Mouse (Mus musculus): Measurements from ENCODE around the gene Hoxb13. TPM values are rescaled to one million over a fixed set of nuclear protein-coding genes. Genes with fewer than 3 reads are reported as not detected.

Gene Hoxb13
- polyA plus RNA-seq, 1 experiment from 2014 or later, result not detected

GRCm38 (mm10) chr11:96178911-96179503 lies 15.1 kb upstream of the Hoxb13 start:
- H3K27me3 ChIP-seq (replicated peaks; ENCODE audit: control insufficient read depth, insufficient read depth, low read length), result peaks cover 99% of the 10 kb centered on the region
- no peaks in the 10 kb centered on the region for H3K4me1 ChIP-seq (replicated peaks; ENCODE audit: control insufficient read depth, insufficient read depth, low read length)
- H3K9ac ChIP-seq (ENCODE audit: low read length), result no peak overlapping the region
- H3K27ac ChIP-seq (ENCODE audit: low read depth), result no peak overlapping the region
- H3K36me3 ChIP-seq (ENCODE audit: control insufficient read depth, insufficient read depth, low read length), result no peaks in the 10 kb centered on the region
- H3K4me2 ChIP-seq (ENCODE audit: low read length), result no peak overlapping the region
- 0 out of 2 replicates have a peak, but pooled peaks cover 5% of the 10 kb centered on the region for H3K9me3 ChIP-seq (ENCODE audit: control insufficient read depth, low read length)
- under 1% methylated on average over 6 of the region's 6 CpGs for WGBS
- ATAC-seq (replicated peaks; ENCODE audit: low FRiP score, low TSS enrichment, low read depth) (no peak), DNase-seq (ENCODE audit: low spot score) (no peak)
- no peak overlapping the region for H3K4me3 ChIP-seq (ENCODE audit: low read depth, low read length)

- H3K27me3 ChIP-seq (replicated peaks; ENCODE audit: control insufficient read depth, insufficient read depth, low read length), result peaks cover 99% of the 10 kb centered on the region
- 18% methylated on average over 4 of the region's 4 CpGs for WGBS
- no peak overlapping the region for H3K4me3 ChIP-seq (ENCODE audit: low read depth, low read length)
- no peak overlapping the region for H3K27ac ChIP-seq (ENCODE audit: low read depth)
- DNase-seq (ENCODE audit: low spot score), result no peak
- H3K4me1 ChIP-seq (replicated peaks; ENCODE audit: control insufficient read depth, insufficient read depth, low read length), result no peaks in the 10 kb centered on the region
- no peak for ATAC-seq (replicated peaks; ENCODE audit: low FRiP score, low TSS enrichment, low read depth)
- H3K9ac ChIP-seq (ENCODE audit: low read length), result no peak overlapping the region
- no peaks in the 10 kb centered on the region for H3K36me3 ChIP-seq (ENCODE audit: control insufficient read depth, insufficient read depth, low read length)
- H3K4me2 ChIP-seq (ENCODE audit: low read length), result no peak overlapping the region
- 0 out of 2 replicates have a peak, but pooled peaks cover 5% of the 10 kb centered on the region for H3K9me3 ChIP-seq (ENCODE audit: control insufficient read depth, low read length)
Observed at GRCm38 (mm10) chr11:96181061-96181460, 13.1 kb upstream of the Hoxb13 start.

DNA sequence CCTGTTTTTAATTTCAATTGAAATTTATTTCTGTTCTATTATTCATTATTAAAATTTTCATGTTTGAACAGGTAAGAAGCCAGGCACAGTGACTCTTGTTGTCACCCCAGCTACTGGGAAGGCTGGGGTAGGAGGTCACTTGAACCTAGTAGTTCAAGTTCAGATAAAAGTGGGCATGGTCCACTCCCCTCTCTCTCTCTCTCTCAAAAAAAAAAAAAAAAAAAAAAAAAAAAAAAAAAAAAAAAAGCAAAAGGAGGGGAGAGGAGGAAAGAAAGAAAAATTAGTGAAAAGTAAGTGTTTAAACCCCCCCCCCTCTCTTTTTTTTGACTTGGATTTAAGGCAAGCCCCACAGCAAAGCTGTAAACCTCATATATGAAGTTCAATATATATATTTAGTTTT lies 9.9 kb upstream of the Hoxb13 start:
- 0 out of 2 replicates have a peak, but pooled peaks cover 5% of the 10 kb centered on the region for H3K9me3 ChIP-seq (ENCODE audit: control insufficient read depth, low read length)
- no peak for ATAC-seq (replicated peaks; ENCODE audit: low FRiP score, low TSS enrichment, low read depth)
- H3K4me2 ChIP-seq (ENCODE audit: low read length), result no peak overlapping the region
- H3K4me3 ChIP-seq (ENCODE audit: low read depth, low read length), result no peak overlapping the region
- H3K36me3 ChIP-seq (ENCODE audit: control insufficient read depth, insufficient read depth, low read length), result no peaks in the 10 kb centered on the region
- H3K9ac ChIP-seq (ENCODE audit: low read length), result no peak overlapping the region
- no peak for DNase-seq (ENCODE audit: low spot score)
- H3K27me3 ChIP-seq (replicated peaks; ENCODE audit: control insufficient read depth, insufficient read depth, low read length), result peaks cover 99% of the 10 kb centered on the region
- no peak overlapping the region for H3K27ac ChIP-seq (ENCODE audit: low read depth)
- no peaks in the 10 kb centered on the region for H3K4me1 ChIP-seq (replicated peaks; ENCODE audit: control insufficient read depth, insufficient read depth, low read length)

DNA sequence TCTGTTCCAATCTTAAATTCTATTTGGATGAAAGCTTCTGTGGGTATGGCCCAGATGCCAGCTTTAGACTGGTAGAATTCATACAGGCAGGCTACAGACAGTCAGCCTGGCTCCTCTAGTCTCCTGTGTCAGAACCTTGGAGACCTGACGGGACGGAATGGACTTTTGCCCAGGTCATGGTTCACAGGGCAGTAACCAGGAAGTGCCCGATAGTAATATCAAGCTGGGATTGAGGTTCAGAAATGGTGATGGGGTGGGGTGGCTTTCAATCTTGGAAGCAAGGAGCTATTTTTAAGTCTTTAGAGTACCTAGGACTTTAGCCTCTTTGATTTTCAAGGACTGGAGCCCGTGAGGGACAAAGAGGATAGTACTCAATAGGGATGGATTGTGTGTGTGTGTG lies 6.8 kb upstream of the Hoxb13 start:
- H3K27me3 ChIP-seq (replicated peaks; ENCODE audit: control insufficient read depth, insufficient read depth, low read length), result peaks cover 100% of the 10 kb centered on the region
- H3K27ac ChIP-seq (ENCODE audit: low read depth), result no peak overlapping the region
- H3K4me3 ChIP-seq (ENCODE audit: low read depth, low read length), result no peak overlapping the region
- H3K4me1 ChIP-seq (replicated peaks; ENCODE audit: control insufficient read depth, insufficient read depth, low read length), result no peaks in the 10 kb centered on the region
- no peak overlapping the region for H3K4me2 ChIP-seq (ENCODE audit: low read length)
- 0 out of 2 replicates have a peak, but pooled peaks cover 5% of the 10 kb centered on the region for H3K9me3 ChIP-seq (ENCODE audit: control insufficient read depth, low read length)
- no peaks in the 10 kb centered on the region for H3K36me3 ChIP-seq (ENCODE audit: control insufficient read depth, insufficient read depth, low read length)
- no peak for DNase-seq (ENCODE audit: low spot score)
- H3K9ac ChIP-seq (ENCODE audit: low read length), result no peak overlapping the region
- WGBS, result 14% methylated on average over 4 of the region's 4 CpGs
- no peak for ATAC-seq (replicated peaks; ENCODE audit: low FRiP score, low TSS enrichment, low read depth)

- 0 out of 2 replicates have a peak, but pooled peaks cover 3% of the 10 kb centered on the region for H3K4me1 ChIP-seq (replicated peaks; ENCODE audit: control insufficient read depth, insufficient read depth, low read length)
- no peak overlapping the region for H3K27ac ChIP-seq (ENCODE audit: low read depth)
- ATAC-seq (replicated peaks; ENCODE audit: low FRiP score, low TSS enrichment, low read depth) (no peak), DNase-seq (ENCODE audit: low spot score) (no peak)
- H3K36me3 ChIP-seq (ENCODE audit: control insufficient read depth, insufficient read depth, low read length), result no peaks in the 10 kb centered on the region
- no peaks in the 10 kb centered on the region for H3K9me3 ChIP-seq (ENCODE audit: control insufficient read depth, low read length)
- under 1% methylated on average over 28 of the region's 28 CpGs for WGBS
- H3K27me3 ChIP-seq (replicated peaks; ENCODE audit: control insufficient read depth, insufficient read depth, low read length), result peaks cover 100% of the 10 kb centered on the region
- no peak overlapping the region for H3K4me3 ChIP-seq (ENCODE audit: low read depth, low read length)
- no peak overlapping the region for H3K4me2 ChIP-seq (ENCODE audit: low read length)
- H3K9ac ChIP-seq (ENCODE audit: low read length), result no peak overlapping the region
Observed at GRCm38 (mm10) chr11:96189810-96190522, 4.2 kb upstream of the Hoxb13 start.

DNA sequence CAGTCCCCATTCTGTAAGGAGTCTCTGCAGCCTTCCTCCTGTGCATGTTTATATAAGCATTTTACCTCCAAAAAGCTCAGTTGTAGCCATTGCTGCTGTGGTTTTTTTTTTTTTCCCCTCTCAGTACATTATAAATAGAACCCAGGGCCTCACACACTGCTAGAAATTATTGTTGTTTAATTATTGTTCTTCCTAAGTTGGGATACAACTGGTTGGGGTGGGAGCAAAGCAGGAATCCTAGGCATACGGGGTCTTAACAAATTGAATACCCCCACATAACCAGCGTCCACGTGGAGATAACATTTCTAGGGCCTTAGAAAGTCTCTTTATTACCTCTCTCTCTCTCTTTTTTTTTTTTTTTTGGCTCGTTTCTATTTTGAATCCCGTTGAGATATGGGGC lies 3.0 kb upstream of the Hoxb13 start:
- no peak overlapping the region for H3K4me3 ChIP-seq (ENCODE audit: low read depth, low read length)
- WGBS, result 5% methylated on average over 5 of the region's 5 CpGs
- no peak overlapping the region for H3K9ac ChIP-seq (ENCODE audit: low read length)
- no peak for DNase-seq (ENCODE audit: low spot score)
- no peak for ATAC-seq (replicated peaks; ENCODE audit: low FRiP score, low TSS enrichment, low read depth)
- H3K4me2 ChIP-seq (ENCODE audit: low read length), result no peak overlapping the region
- no peaks in the 10 kb centered on the region for H3K36me3 ChIP-seq (ENCODE audit: control insufficient read depth, insufficient read depth, low read length)
- peaks cover 100% of the 10 kb centered on the region for H3K27me3 ChIP-seq (replicated peaks; ENCODE audit: control insufficient read depth, insufficient read depth, low read length)
- H3K4me1 ChIP-seq (replicated peaks; ENCODE audit: control insufficient read depth, insufficient read depth, low read length), result 0 out of 2 replicates have a peak, but pooled peaks cover 3% of the 10 kb centered on the region
- no peaks in the 10 kb centered on the region for H3K9me3 ChIP-seq (ENCODE audit: control insufficient read depth, low read length)
- H3K27ac ChIP-seq (ENCODE audit: low read depth), result no peak overlapping the region

GRCm38 (mm10) chr11:96194401-96194710 lies 240 bp downstream of the Hoxb13 start:
- Histone ChIP-seq H3K9me3 (ENCODE audit: control insufficient read depth, low read length) (no peaks in the 10 kb centered on the region), H3K9ac (ENCODE audit: low read length) (no peak overlapping the region), H3K4me2 (ENCODE audit: low read length) (peak overlapping the region; percentile 39), H3K27ac (ENCODE audit: low read depth) (no peak overlapping the region), H3K4me3 (ENCODE audit: low read depth, low read length) (peak overlapping the region; percentile 17), H3K36me3 (ENCODE audit: control insufficient read depth, insufficient read depth, low read length) (no peaks in the 10 kb centered on the region), H3K27me3 (replicated peaks; ENCODE audit: control insufficient read depth, insufficient read depth, low read length) (peaks cover 100% of the 10 kb centered on the region), H3K4me1 (replicated peaks; ENCODE audit: control insufficient read depth, insufficient read depth, low read length) (0 out of 2 replicates have a peak, but pooled peaks cover 3% of the 10 kb centered on the region)
- WGBS, result 2% methylated on average over 10 of the region's 10 CpGs
- DNase-seq (ENCODE audit: low spot score) (no peak), ATAC-seq (replicated peaks; ENCODE audit: low FRiP score, low TSS enrichment, low read depth) (no peak)

GRCm38 (mm10) chr11:96194961-96195640 lies 985 bp downstream of the Hoxb13 start:
- Histone ChIP-seq H3K9ac (ENCODE audit: low read length) (no peak overlapping the region), H3K27me3 (replicated peaks; ENCODE audit: control insufficient read depth, insufficient read depth, low read length) (peaks cover 100% of the 10 kb centered on the region), H3K4me3 (ENCODE audit: low read depth, low read length) (no peak overlapping the region), H3K4me1 (replicated peaks; ENCODE audit: control insufficient read depth, insufficient read depth, low read length) (0 out of 2 replicates have a peak, but pooled peaks cover 3% of the 10 kb centered on the region), H3K36me3 (ENCODE audit: control insufficient read depth, insufficient read depth, low read length) (no peaks in the 10 kb centered on the region), H3K9me3 (ENCODE audit: control insufficient read depth, low read length) (no peaks in the 10 kb centered on the region), H3K4me2 (ENCODE audit: low read length) (no peak overlapping the region), H3K27ac (ENCODE audit: low read depth) (no peak overlapping the region)
- ATAC-seq (replicated peaks; ENCODE audit: low FRiP score, low TSS enrichment, low read depth), result no peak
- DNase-seq (ENCODE audit: low spot score), result no peak
- WGBS, result 7% methylated on average over 11 of the region's 11 CpGs
